Mouse (Mus musculus): Measurements from ENCODE around the gene Gpr155. TPM values are rescaled to one million over a fixed set of nuclear protein-coding genes. Genes with fewer than 3 reads are reported as not detected.

Gpr155 gene
- polyA plus RNA-seq, 1 experiment from 2014 or later, result 6.7 TPM

DNA sequence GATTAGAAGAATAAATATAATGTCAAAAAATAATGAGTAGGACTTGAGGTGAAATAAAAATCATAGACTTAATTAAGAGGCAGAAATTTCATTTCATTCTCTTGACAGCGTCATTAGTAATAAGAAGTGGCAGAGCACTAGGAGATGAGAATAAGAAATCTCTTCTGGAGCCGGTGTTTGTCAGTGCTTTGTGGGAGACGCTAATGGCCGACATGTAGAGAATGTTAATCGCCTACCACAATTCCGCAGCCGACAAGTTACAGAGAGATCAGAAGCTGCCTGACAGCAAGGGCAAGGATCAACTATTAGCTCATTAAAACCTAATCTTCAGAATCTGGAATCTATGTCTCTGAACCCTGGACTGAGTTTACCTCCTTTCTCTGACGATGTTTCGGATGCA, 38.6 kb downstream of the Gpr155 start:
- H3K9ac ChIP-seq, result no peak overlapping the region
- H3K36me3 ChIP-seq, result no peaks in the 10 kb centered on the region
- H3K9me3 ChIP-seq (replicated peaks), result no peaks in the 10 kb centered on the region
- no peak overlapping the region for H3K4me3 ChIP-seq (replicated peaks)
- no peaks in the 10 kb centered on the region for H3K27me3 ChIP-seq
- H3K4me1 ChIP-seq, result no peaks in the 10 kb centered on the region
- H3K4me2 ChIP-seq, result no peak overlapping the region
- no peak overlapping the region for H3K27ac ChIP-seq
- WGBS, result 68% methylated on average over 9 of the region's 9 CpGs
- no peak for ATAC-seq (replicated peaks; ENCODE audit: low FRiP score)

DNA sequence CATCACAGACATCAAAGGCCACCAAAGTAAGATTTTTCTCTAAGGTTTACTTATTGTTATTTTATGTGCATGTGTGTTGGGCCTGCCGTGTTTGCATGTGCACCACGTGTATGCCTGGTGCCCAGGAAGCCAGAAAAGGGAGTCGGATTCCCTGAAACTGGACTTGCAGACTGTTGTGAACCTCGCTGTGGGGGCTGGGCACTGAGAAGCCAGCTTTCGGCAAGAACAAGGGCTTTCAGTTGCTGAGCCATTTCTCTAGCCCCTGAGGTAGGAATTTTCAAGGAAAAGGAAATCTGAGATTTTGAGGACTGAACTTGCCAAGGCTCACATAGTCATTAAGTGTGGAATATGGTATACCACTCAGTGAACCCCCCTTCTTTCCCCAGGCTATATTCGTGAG, 39.2 kb downstream of the Gpr155 start:
- Histone ChIP-seq H3K4me2 (no peak overlapping the region), H3K9ac (no peak overlapping the region), H3K4me3 (replicated peaks) (no peak overlapping the region), H3K27ac (no peak overlapping the region), H3K9me3 (replicated peaks) (no peaks in the 10 kb centered on the region), H3K27me3 (no peaks in the 10 kb centered on the region), H3K36me3 (no peaks in the 10 kb centered on the region), H3K4me1 (no peaks in the 10 kb centered on the region)
- WGBS, result 53% methylated on average over 6 of the region's 6 CpGs
- ATAC-seq (replicated peaks; ENCODE audit: low FRiP score), result no peak

DNA sequence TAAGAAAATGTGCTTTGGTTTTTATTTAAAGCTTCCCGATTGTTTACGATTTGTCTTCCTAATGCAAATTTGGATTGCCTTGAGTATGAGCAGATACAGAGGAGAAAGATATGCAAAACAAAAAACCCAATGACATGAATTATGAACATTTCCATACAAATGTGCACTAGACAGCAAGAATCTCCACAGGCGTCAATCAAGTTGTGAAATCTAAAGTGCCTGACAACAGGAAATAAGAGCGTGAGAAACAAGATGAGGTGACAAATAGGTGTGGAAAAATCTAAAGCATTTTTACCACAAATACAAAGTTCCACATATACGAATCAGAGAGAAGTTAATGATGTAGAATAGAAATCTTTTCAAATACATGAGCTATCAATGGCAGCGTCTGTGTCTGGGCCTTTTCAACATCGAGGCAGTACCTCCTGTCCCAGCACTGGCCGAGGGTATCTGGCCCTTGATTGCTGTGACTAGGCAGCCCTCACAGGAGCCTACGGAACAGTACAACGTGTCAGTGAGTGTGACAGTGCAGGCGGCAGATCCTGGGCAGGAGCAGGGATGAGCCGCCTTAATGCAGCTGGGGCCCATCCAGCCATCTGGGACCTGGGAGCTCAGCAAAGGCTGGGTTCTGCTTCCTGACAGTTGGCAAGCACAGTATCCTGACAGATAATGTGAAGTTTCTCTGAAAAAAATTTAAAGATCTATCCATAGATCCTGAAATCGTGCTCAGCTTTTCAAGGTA, 39.9 kb downstream of the Gpr155 start:
- Histone ChIP-seq H3K36me3 (no peaks in the 10 kb centered on the region), H3K9ac (no peak overlapping the region), H3K4me2 (no peak overlapping the region), H3K4me1 (no peaks in the 10 kb centered on the region), H3K27me3 (no peaks in the 10 kb centered on the region), H3K27ac (no peak overlapping the region), H3K9me3 (replicated peaks) (no peaks in the 10 kb centered on the region), H3K4me3 (replicated peaks) (no peak overlapping the region)
- no peak for ATAC-seq (replicated peaks; ENCODE audit: low FRiP score)
- 64% methylated on average over 13 of the region's 13 CpGs for WGBS

DNA sequence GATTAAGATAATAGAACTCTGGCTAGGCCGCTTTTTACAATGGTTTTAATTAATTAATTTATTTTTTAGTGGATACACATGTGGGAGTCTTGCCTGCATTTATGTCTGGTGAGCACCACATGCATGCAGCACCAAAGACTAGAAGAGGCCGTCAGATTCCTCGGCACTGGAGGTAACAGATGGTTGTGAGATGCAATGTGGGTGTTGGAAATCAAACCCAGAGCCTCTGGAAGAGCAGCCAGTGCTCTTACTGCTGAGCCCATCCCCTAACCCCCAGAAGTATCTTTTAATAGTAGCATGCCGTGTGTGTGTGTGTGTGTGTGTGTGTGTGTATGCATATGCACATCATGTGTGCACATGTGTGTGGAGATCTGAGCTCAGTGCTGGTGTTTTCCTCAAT, 41.2 kb downstream of the Gpr155 start:
- 75% methylated on average over 4 of the region's 4 CpGs for WGBS
- Histone ChIP-seq H3K36me3 (no peaks in the 10 kb centered on the region), H3K9ac (no peak overlapping the region), H3K9me3 (replicated peaks) (no peaks in the 10 kb centered on the region), H3K27me3 (no peaks in the 10 kb centered on the region), H3K4me3 (replicated peaks) (no peak overlapping the region), H3K27ac (no peak overlapping the region), H3K4me2 (no peak overlapping the region), H3K4me1 (no peaks in the 10 kb centered on the region)
- ATAC-seq (replicated peaks; ENCODE audit: low FRiP score), result no peak

DNA sequence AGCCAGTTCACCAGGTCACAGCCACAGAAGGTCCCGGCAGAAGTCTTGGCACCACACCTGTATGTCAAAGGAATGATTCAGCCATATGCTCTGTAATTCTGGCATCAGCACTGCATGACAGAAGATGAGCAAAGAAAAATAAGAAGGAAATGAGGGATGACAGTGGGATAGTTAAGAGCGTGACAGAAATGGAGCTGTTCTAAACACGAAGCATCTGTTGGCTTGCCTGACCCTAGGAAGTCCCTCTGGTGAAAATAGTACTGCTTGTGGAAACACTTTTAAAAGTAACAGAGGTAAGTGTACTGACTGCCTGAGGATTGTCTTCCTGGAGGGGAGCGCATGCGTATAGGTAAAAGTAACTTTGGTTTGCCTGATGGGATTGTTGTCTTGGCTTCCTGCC, 42.7 kb downstream of the Gpr155 start:
- WGBS, result 86% methylated on average over 5 of the region's 5 CpGs
- Histone ChIP-seq H3K36me3 (no peaks in the 10 kb centered on the region), H3K4me1 (no peaks in the 10 kb centered on the region), H3K27ac (no peak overlapping the region), H3K27me3 (no peaks in the 10 kb centered on the region), H3K4me3 (replicated peaks) (no peak overlapping the region), H3K9me3 (replicated peaks) (no peaks in the 10 kb centered on the region), H3K4me2 (no peak overlapping the region), H3K9ac (no peak overlapping the region)
- ATAC-seq (replicated peaks; ENCODE audit: low FRiP score), result no peak

DNA sequence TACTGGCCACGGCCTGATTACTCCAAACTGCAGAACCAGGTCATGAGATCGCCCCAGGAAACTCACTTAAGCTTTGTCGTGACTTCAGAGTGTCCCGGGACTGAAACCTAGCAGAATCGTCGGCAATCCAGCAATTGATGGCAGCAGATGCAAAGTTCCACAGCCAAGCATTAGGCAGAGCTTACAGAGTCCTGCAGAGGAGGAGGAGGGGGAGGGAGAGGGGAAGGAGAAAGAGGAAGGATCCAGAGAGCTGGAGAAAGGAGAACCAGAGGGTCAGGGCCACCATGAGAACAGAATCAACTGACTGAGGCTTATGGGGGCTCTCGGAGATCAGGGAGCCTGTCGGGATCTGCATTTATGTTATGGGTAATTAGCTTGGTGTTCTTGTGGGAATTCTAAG, 48.0 kb downstream of the Gpr155 start:
- H3K27me3 ChIP-seq, result no peaks in the 10 kb centered on the region
- H3K27ac ChIP-seq, result no peak overlapping the region
- no peak for ATAC-seq (replicated peaks; ENCODE audit: low FRiP score)
- H3K36me3 ChIP-seq, result no peaks in the 10 kb centered on the region
- H3K4me1 ChIP-seq, result no peaks in the 10 kb centered on the region
- 69% methylated on average over 8 of the region's 8 CpGs for WGBS
- no peak overlapping the region for H3K4me3 ChIP-seq (replicated peaks)
- H3K9me3 ChIP-seq (replicated peaks), result no peaks in the 10 kb centered on the region
- H3K4me2 ChIP-seq, result no peak overlapping the region
- no peak overlapping the region for H3K9ac ChIP-seq

DNA sequence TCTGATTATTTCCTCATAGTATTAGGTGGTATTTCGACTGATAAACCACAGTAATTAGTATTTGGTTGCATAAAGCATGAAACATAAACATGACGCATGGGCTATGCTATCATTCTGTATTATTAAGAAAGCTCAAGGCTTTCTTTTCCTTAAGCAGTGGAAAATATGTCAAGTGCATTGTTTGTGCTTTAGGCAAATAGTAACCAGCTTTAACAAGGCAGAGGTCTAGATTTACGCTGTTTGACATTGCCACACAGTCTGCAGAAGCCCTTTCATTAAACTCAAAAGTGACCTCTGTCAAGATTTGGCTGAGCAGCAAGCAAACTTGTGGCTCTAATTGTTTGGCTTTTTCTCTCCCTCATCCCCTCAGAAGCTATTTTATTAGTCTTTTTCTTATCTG, 50.4 kb downstream of the Gpr155 start:
- H3K27ac ChIP-seq, result no peak overlapping the region
- H3K4me1 ChIP-seq, result no peaks in the 10 kb centered on the region
- no peaks in the 10 kb centered on the region for H3K27me3 ChIP-seq
- H3K36me3 ChIP-seq, result no peaks in the 10 kb centered on the region
- H3K9ac ChIP-seq, result no peak overlapping the region
- no peak for ATAC-seq (replicated peaks; ENCODE audit: low FRiP score)
- no peak overlapping the region for H3K4me2 ChIP-seq
- 82% methylated on average over 3 of the region's 3 CpGs for WGBS
- H3K9me3 ChIP-seq (replicated peaks), result no peaks in the 10 kb centered on the region
- no peak overlapping the region for H3K4me3 ChIP-seq (replicated peaks)

DNA sequence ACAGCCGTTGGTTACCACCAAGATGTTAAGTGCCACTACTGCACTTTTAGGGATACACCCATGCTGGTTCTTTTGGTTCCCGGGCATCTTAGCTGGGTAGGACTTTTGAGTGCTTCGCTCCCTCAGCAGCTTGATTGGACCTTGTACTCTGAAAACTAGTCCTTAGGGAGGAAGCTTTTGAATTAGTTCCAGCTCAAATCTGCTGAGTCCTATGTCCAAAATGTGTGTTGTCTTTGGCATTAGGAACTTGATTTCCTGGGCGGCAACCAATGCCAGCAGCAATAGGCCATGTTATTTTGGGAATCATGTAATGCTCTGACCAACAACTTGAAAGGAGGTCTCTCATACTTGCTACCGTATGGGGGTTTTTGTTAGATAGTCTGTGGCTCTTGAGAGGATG, 60.5 kb downstream of the Gpr155 start:
- Histone ChIP-seq H3K9ac (no peak overlapping the region), H3K4me1 (no peaks in the 10 kb centered on the region), H3K27ac (no peak overlapping the region), H3K27me3 (no peaks in the 10 kb centered on the region), H3K9me3 (replicated peaks) (no peaks in the 10 kb centered on the region), H3K4me2 (no peak overlapping the region), H3K36me3 (no peaks in the 10 kb centered on the region), H3K4me3 (replicated peaks) (no peak overlapping the region)
- ATAC-seq (replicated peaks; ENCODE audit: low FRiP score), result no peak
- WGBS, result 78% methylated on average over 5 of the region's 5 CpGs

DNA sequence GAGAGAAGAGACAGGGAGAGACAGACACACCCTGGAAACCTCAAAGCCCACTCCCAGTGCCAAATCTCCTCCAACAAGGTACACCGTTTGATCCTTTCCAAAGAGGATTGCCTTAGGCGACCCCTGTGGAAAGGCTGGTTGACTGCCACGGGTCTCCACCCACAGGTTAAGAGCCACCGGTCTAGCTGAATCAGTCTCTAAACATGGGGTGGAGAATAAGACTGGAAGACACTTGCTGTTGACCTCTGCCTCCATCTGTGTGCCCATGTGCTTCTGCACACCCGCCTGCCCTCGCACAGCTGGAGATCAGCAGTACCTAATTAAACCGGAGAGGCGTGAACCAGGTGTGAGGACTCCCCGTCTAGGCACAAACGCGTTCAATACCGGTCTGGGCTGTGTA, 63.4 kb downstream of the Gpr155 start:
- H3K4me3 ChIP-seq (replicated peaks), result no peak overlapping the region
- H3K4me1 ChIP-seq, result no peaks in the 10 kb centered on the region
- H3K4me2 ChIP-seq, result no peak overlapping the region
- no peak overlapping the region for H3K9ac ChIP-seq
- ATAC-seq (replicated peaks; ENCODE audit: low FRiP score), result no peak
- H3K36me3 ChIP-seq, result peaks cover 9% of the 10 kb centered on the region
- H3K9me3 ChIP-seq (replicated peaks), result no peaks in the 10 kb centered on the region
- no peaks in the 10 kb centered on the region for H3K27me3 ChIP-seq
- WGBS, result 70% methylated on average over 12 of the region's 12 CpGs
- H3K27ac ChIP-seq, result no peak overlapping the region

DNA sequence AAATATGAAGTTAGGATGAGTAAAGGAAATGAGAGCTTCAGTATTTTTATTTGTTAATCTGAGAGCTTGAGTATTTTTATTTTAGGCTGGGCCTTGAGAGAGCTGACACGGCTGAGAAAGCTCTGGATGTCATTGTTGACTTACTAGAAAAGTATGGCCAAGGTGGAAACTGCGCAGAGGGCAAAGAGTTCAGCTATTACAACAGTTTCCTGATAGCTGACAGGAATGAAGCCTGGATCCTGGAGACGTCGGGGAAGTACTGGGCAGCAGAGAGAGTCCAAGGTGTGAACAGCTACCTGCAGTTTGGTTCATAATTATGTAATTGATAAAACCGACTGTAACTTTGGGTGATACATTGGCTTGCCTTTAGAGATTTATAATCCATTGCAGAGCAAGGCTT, 67.2 kb downstream of the Gpr155 start:
- Histone ChIP-seq H3K4me3 (replicated peaks) (no peak overlapping the region), H3K36me3 (peaks cover 9% of the 10 kb centered on the region), H3K27me3 (no peaks in the 10 kb centered on the region), H3K4me1 (no peaks in the 10 kb centered on the region), H3K4me2 (no peak overlapping the region), H3K27ac (no peak overlapping the region), H3K9me3 (replicated peaks) (no peaks in the 10 kb centered on the region), H3K9ac (no peak overlapping the region)
- WGBS, result 81% methylated on average over 5 of the region's 5 CpGs
- no peak for ATAC-seq (replicated peaks; ENCODE audit: low FRiP score)

DNA sequence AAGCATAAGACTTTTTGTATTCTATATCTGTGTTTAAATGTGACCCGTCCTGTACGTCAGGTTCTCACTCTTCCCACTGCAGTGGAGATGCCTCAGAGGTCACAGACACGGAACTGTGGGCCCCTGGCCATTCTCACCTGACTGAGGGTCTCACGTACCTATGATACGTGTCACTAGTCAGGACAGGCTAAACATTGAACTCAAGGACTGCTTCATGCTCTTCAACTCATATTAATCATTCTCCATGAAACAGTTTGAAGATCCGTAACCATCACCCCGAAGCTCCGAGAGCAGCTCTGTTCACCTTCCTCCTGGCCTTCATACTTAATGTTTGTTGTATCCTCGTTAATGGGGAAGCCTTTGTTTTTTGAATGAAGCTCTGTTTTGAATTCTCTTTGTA, 68.9 kb downstream of the Gpr155 start:
- H3K4me1 ChIP-seq, result peaks cover 7% of the 10 kb centered on the region
- H3K27ac ChIP-seq, result no peak overlapping the region
- no peaks in the 10 kb centered on the region for H3K9me3 ChIP-seq (replicated peaks)
- no peaks in the 10 kb centered on the region for H3K27me3 ChIP-seq
- peaks cover 9% of the 10 kb centered on the region for H3K36me3 ChIP-seq
- H3K9ac ChIP-seq, result no peak overlapping the region
- no peak overlapping the region for H3K4me2 ChIP-seq
- 86% methylated on average over 9 of the region's 9 CpGs for WGBS
- H3K4me3 ChIP-seq (replicated peaks), result no peak overlapping the region
- ATAC-seq (replicated peaks; ENCODE audit: low FRiP score), result no peak

DNA sequence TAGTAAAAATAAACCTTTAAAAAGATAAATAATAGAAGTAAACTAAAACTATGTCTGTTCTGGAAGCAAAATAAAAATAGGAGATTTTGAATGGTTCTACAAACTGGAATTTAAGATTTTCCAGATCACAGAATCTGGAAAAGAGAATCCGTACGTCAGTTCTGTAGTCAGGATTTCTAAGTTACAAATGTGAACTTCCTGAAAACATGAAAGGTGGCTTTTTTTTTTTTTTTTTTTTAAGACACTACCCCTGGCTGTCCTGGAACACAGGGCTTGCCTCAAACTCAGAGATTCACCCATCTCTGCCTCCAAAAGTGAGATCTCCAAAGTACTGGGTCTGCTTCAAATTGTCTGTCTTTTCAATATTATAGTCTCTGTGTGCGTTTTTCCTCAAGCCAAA, 72.1 kb downstream of the Gpr155 start:
- WGBS, result 89% methylated on average over 3 of the region's 3 CpGs
- ATAC-seq (replicated peaks; ENCODE audit: low FRiP score), result no peak
- peaks cover 16% of the 10 kb centered on the region for H3K4me1 ChIP-seq
- H3K36me3 ChIP-seq, result peaks cover 17% of the 10 kb centered on the region
- H3K9ac ChIP-seq, result no peak overlapping the region
- no peaks in the 10 kb centered on the region for H3K27me3 ChIP-seq
- H3K4me2 ChIP-seq, result no peak overlapping the region
- H3K9me3 ChIP-seq (replicated peaks), result no peaks in the 10 kb centered on the region
- H3K4me3 ChIP-seq (replicated peaks), result no peak overlapping the region
- H3K27ac ChIP-seq, result no peak overlapping the region

DNA sequence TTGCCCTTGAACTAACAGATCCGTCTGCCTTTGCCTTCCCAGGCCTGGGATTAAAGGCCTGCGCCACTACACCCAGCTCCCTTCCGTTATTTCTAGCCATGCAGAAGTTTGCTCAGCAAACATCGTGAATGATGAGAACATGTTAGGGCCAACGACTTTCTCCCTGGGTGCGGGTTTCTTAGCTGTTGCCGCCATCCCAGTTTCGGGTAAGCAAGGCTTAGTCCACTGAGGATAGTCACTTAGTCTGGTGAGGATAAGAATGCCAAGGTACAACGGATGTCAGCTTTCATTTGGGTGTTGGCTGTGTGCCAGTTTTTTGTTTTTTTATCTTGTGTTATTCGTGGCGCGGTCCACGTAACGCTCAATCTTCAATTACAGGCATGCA, 73.3 kb downstream of the Gpr155 start:
- Histone ChIP-seq H3K36me3 (peaks cover 23% of the 10 kb centered on the region), H3K4me2 (peak overlapping the region; percentile 63), H3K27me3 (no peaks in the 10 kb centered on the region), H3K4me1 (peaks cover 16% of the 10 kb centered on the region), H3K4me3 (replicated peaks) (peak overlapping the region; percentile 82), H3K9ac (peak overlapping the region; percentile 67), H3K9me3 (replicated peaks) (no peaks in the 10 kb centered on the region), H3K27ac (peak overlapping the region; percentile 87)
- WGBS, result 34% methylated on average over 14 of the region's 14 CpGs
- peak; percentile 44 for ATAC-seq (replicated peaks; ENCODE audit: low FRiP score)
